23 mouse cellular contexts compared by ENCODE assay signal in genomic region chr10:97717233-97717632, GRCm38 (mm10). TPM values are rescaled to one million over a fixed set of nuclear protein-coding genes. Genes with fewer than 3 reads are reported as not detected.
A peak's percentile ranks its signal among the peaks of the same experiment; 100 is the strongest.
DNase-seq lines count a peak whose midpoint lies in the region; TF ChIP-seq lines count a peak whose summit lies in the region.
"Had no signal": no experiment of that assay in that cellular context is flagged by ENCODE, and none has a peak within 500 bp of the region (broad histone marks: within the 10 kb centered on the region; RNA-seq: fewer than 3 reads in every experiment).

No protein-coding gene starts in this region.

- H3K27ac ChIP-seq in layer of hippocampus, adult 2 months = peak overlapping the region; percentile 69; the same call in 1 of the 2 replicates
- H3K27ac ChIP-seq: embryonic facial prominence, embryonic 13.5 days; embryonic facial prominence, embryonic 15.5 days; forebrain, embryonic 10.5 days; forebrain, embryonic 12.5 days had no signal

- no peak overlapping the region for H3K4me3 ChIP-seq in layer of hippocampus, adult 2 months
- H3K4me3 ChIP-seq: embryonic facial prominence, embryonic 13.5 days; embryonic facial prominence, embryonic 15.5 days; erythroblast, embryonic 14.5 days; forebrain, embryonic 10.5 days; forebrain, embryonic 12.5 days had no signal

- DNase-seq in layer of hippocampus, adult 2 months (ENCODE audit: low spot score in 2 of 2) = peak in 1 of 2 experiments; percentile 32
- no peak for DNase-seq in layer of hippocampus, adult 11-12 months (ENCODE audit: low spot score)
- DNase-seq in brain, adult 2 months (ENCODE audit: low read depth, low spot score) = peak; percentile 58
- peak; percentile 61 for DNase-seq in telencephalon, adult 2 months (ENCODE audit: low read depth, low spot score)
- DNase-seq in cerebellum, postnatal 25 days = no peak
- DNase-seq: adrenal gland, adult 2 months; adrenal gland, postnatal 10 days; adrenal gland, postnatal 25 days; cerebellum, adult 11-12 months; cerebellum, adult 2 months; cerebellum, adult 9-10 months; cerebellum, postnatal 10 days; cerebellum, postnatal 36 days; embryo, embryonic 11 days had no signal

- no peak for TF ChIP-seq CTCF in layer of hippocampus, adult 2 months (conservative IDR thresholded peaks at IDR 0.05)

RNA-seq across cellular contexts. Expression of gene C030005K15Rik, which starts 9.3 kb away (rescaled TPM):
- total RNA-seq in layer of hippocampus, adult 2 months (2021) = under 1 TPM; 0.51 to 0.61 TPM
- total RNA-seq: adrenal gland, adult 2 months; adrenal gland, postnatal 10 days; adrenal gland, postnatal 25 days; adrenal gland, postnatal 4 days; common myeloid progenitor, adult 5-6 weeks; ES-E14; MEL had no signal

RNA-seq across cellular contexts. Expression of gene Ccer1, which starts 24.4 kb away (rescaled TPM):
- total RNA-seq in layer of hippocampus, adult 2 months (2021) = not detected
- total RNA-seq: adrenal gland, adult 2 months; adrenal gland, postnatal 10 days; adrenal gland, postnatal 25 days; adrenal gland, postnatal 4 days; common myeloid progenitor, adult 5-6 weeks; ES-E14; MEL had no signal

Comparison
In these comparisons a context has a peak if more than half of its experiments do, and no peak if none do; other contexts are left out.
1. DNase-seq: peak in brain, adult 2 months (single experiment) and telencephalon, adult 2 months (single experiment); none in layer of hippocampus, adult 11-12 months (single experiment) and cerebellum, postnatal 25 days (0 of 2).